Mouse (Mus musculus): ENCODE measurements around the gene Ms4a6d. TPM values are rescaled to one million over a fixed set of nuclear protein-coding genes. Genes with fewer than 3 reads are reported as not detected.
A peak's percentile ranks its signal among the peaks of the same experiment; 100 is the strongest.

Ms4a6d gene
- 1.3 and 2.0 TPM in 2 replicates for total RNA-seq (2014; rRNA removed)
- polyA plus RNA-seq (2015; fragmentation: Nextera tagmentation; extraction: Ambion mirVana), result 1.8 and 2.7 TPM in 2 replicates

- H3K4me1 ChIP-seq (ENCODE audit: insufficient read depth, low read length), result no peaks in the 10 kb centered on the region
- no peak within 1 kb of the TSS for H3K27ac ChIP-seq (ENCODE audit: low read depth, low read length)
- DNase-seq (ENCODE audit: low spot score), result no peak
- no peak within 1 kb of the TSS for H3K4me3 ChIP-seq (ENCODE audit: low read depth, low read length)
- no peak for ATAC-seq (ENCODE audit: low FRiP score)
- TF ChIP-seq CTCF (IDR thresholded peaks at IDR 0.05), result no peak
- 94% methylated on average over 2 of the region's 2 CpGs for WGBS
- no peak within 1 kb of the TSS for H3K4me2 ChIP-seq (ENCODE audit: low read depth, low read length, poor library complexity, severe bottlenecking)
- H3K36me3 ChIP-seq (ENCODE audit: insufficient read depth, low read length), result no peaks in the 10 kb centered on the region
- no peaks in the 10 kb centered on the region for H3K27me3 ChIP-seq (ENCODE audit: insufficient read depth, low read length)
- no peak within 1 kb of the TSS for H3K9ac ChIP-seq (replicated peaks; ENCODE audit: low read length, poor library complexity, severe bottlenecking)
- H3K9me3 ChIP-seq (ENCODE audit: low read length), result no peaks in the 10 kb centered on the region
These were observed at the start of gene Ms4a6d for GRCm38 (mm10) chr19:11604603-11605002. Gene Ms4a6d, minus strand, starts transcription at chr19:11604849.

- no peak for TF ChIP-seq CTCF (IDR thresholded peaks at IDR 0.05)
- Histone ChIP-seq H3K9ac (replicated peaks; ENCODE audit: low read length, poor library complexity, severe bottlenecking) (no peak overlapping the region), H3K9me3 (ENCODE audit: low read length) (no peaks in the 10 kb centered on the region), H3K36me3 (ENCODE audit: insufficient read depth, low read length) (no peaks in the 10 kb centered on the region), H3K4me2 (ENCODE audit: low read depth, low read length, poor library complexity, severe bottlenecking) (no peak overlapping the region), H3K4me3 (ENCODE audit: low read depth, low read length) (no peak overlapping the region), H3K27me3 (ENCODE audit: insufficient read depth, low read length) (no peaks in the 10 kb centered on the region), H3K4me1 (ENCODE audit: insufficient read depth, low read length) (no peaks in the 10 kb centered on the region), H3K27ac (ENCODE audit: low read depth, low read length) (no peak overlapping the region)
- ATAC-seq (ENCODE audit: low FRiP score) (peak; percentile 82), DNase-seq (ENCODE audit: low spot score) (no peak)
- WGBS, result 62% methylated on average over 4 of the region's 4 CpGs
These were observed 44.9 kb upstream of the Ms4a6d start for GRCm38 (mm10) chr19:11649564-11649963.

- DNase-seq (ENCODE audit: low spot score), result no peak
- Histone ChIP-seq H3K9ac (replicated peaks; ENCODE audit: low read length, poor library complexity, severe bottlenecking) (no peak overlapping the region), H3K27me3 (ENCODE audit: insufficient read depth, low read length) (no peaks in the 10 kb centered on the region), H3K36me3 (ENCODE audit: insufficient read depth, low read length) (no peaks in the 10 kb centered on the region), H3K4me3 (ENCODE audit: low read depth, low read length) (no peak overlapping the region), H3K4me1 (ENCODE audit: insufficient read depth, low read length) (no peaks in the 10 kb centered on the region), H3K27ac (ENCODE audit: low read depth, low read length) (no peak overlapping the region), H3K4me2 (ENCODE audit: low read depth, low read length, poor library complexity, severe bottlenecking) (no peak overlapping the region), H3K9me3 (ENCODE audit: low read length) (no peaks in the 10 kb centered on the region)
- 75% methylated on average over 3 of the region's 3 CpGs for WGBS
- no peak for ATAC-seq (ENCODE audit: low FRiP score)
- TF ChIP-seq CTCF (IDR thresholded peaks at IDR 0.05), result no peak
These were observed 41.5 kb upstream of the Ms4a6d start for GRCm38 (mm10) chr19:11646166-11646565.

GRCm38 (mm10) chr19:11640732-11641131 lies 36.1 kb upstream of the Ms4a6d start, which contains the start of gene Ms4a3:
Gene Ms4a3, minus strand, starts transcription at chr19:11640851.
- H3K9ac ChIP-seq (replicated peaks; ENCODE audit: low read length, poor library complexity, severe bottlenecking), result no peak within 1 kb of the TSS
- H3K4me2 ChIP-seq (ENCODE audit: low read depth, low read length, poor library complexity, severe bottlenecking), result no peak within 1 kb of the TSS
- H3K36me3 ChIP-seq (ENCODE audit: insufficient read depth, low read length), result no peaks in the 10 kb centered on the region
- H3K9me3 ChIP-seq (ENCODE audit: low read length), result no peaks in the 10 kb centered on the region
- H3K4me1 ChIP-seq (ENCODE audit: insufficient read depth, low read length), result no peaks in the 10 kb centered on the region
- no peak within 1 kb of the TSS for H3K4me3 ChIP-seq (ENCODE audit: low read depth, low read length)
- TF ChIP-seq CTCF (IDR thresholded peaks at IDR 0.05), result no peak
- no peak within 1 kb of the TSS for H3K27ac ChIP-seq (ENCODE audit: low read depth, low read length)
- 69% methylated on average over 1 of the region's 1 CpGs for WGBS
- ATAC-seq (ENCODE audit: low FRiP score) (no peak), DNase-seq (ENCODE audit: low spot score) (no peak)
- H3K27me3 ChIP-seq (ENCODE audit: insufficient read depth, low read length), result no peaks in the 10 kb centered on the region

- Histone ChIP-seq H3K4me3 (ENCODE audit: low read depth, low read length) (no peak overlapping the region), H3K4me2 (ENCODE audit: low read depth, low read length, poor library complexity, severe bottlenecking) (no peak overlapping the region), H3K9me3 (ENCODE audit: low read length) (no peaks in the 10 kb centered on the region), H3K27me3 (ENCODE audit: insufficient read depth, low read length) (no peaks in the 10 kb centered on the region), H3K27ac (ENCODE audit: low read depth, low read length) (no peak overlapping the region), H3K9ac (replicated peaks; ENCODE audit: low read length, poor library complexity, severe bottlenecking) (no peak overlapping the region), H3K36me3 (ENCODE audit: insufficient read depth, low read length) (no peaks in the 10 kb centered on the region), H3K4me1 (ENCODE audit: insufficient read depth, low read length) (no peaks in the 10 kb centered on the region)
- DNase-seq (ENCODE audit: low spot score) (no peak), ATAC-seq (ENCODE audit: low FRiP score) (no peak)
- WGBS, result 82% methylated on average over 4 of the region's 4 CpGs
- no peak for TF ChIP-seq CTCF (IDR thresholded peaks at IDR 0.05)
These were observed 34.4 kb upstream of the Ms4a6d start for GRCm38 (mm10) chr19:11639038-11639437.

- DNase-seq (ENCODE audit: low spot score) (no peak), ATAC-seq (ENCODE audit: low FRiP score) (no peak)
- Histone ChIP-seq H3K4me2 (ENCODE audit: low read depth, low read length, poor library complexity, severe bottlenecking) (no peak overlapping the region), H3K27me3 (ENCODE audit: insufficient read depth, low read length) (no peaks in the 10 kb centered on the region), H3K4me3 (ENCODE audit: low read depth, low read length) (no peak overlapping the region), H3K4me1 (ENCODE audit: insufficient read depth, low read length) (no peaks in the 10 kb centered on the region), H3K9ac (replicated peaks; ENCODE audit: low read length, poor library complexity, severe bottlenecking) (no peak overlapping the region), H3K36me3 (ENCODE audit: insufficient read depth, low read length) (no peaks in the 10 kb centered on the region), H3K9me3 (ENCODE audit: low read length) (no peaks in the 10 kb centered on the region), H3K27ac (ENCODE audit: low read depth, low read length) (no peak overlapping the region)
- no peak for TF ChIP-seq CTCF (IDR thresholded peaks at IDR 0.05)
- WGBS, result 84% methylated on average over 5 of the region's 5 CpGs
These were observed 30.9 kb upstream of the Ms4a6d start for GRCm38 (mm10) chr19:11635572-11635971.

All from midbrain, postnatal 0 days (tissue).